Mouse (Mus musculus): ENCODE data around the gene Cnpy3.

GRCm38 (mm10) chr17:46728021-46728420, 24.0 kb downstream of the Cnpy3 start:
- TF ChIP-seq CTCF (IDR thresholded peaks at IDR 0.05; ENCODE audit: borderline replicate concordance, insufficient read depth, low read length), result peak; percentile 5; the same call in 1 of the 2 replicates
- TF ChIP-seq POLR2A (IDR thresholded peaks at IDR 0.05; ENCODE audit: low read depth, low read length), result no peak

Data from embryonic fibroblast, embryonic 13.5 days (primary cell).